Mouse (Mus musculus): Measurements from ENCODE around the gene Dgkd. TPM values are rescaled to one million over a fixed set of nuclear protein-coding genes. Genes with fewer than 3 reads are reported as not detected.

Dgkd gene
- polyA plus RNA-seq, 2 experiments = 8.0 to 8.1 TPM

- no peaks in the 10 kb centered on the region; the same call in none of the 2 replicates for H3K36me3 ChIP-seq (replicated peaks; ENCODE audit: control insufficient read depth, insufficient read depth, low read depth)
- TF ChIP-seq EP300 (IDR thresholded peaks at IDR 0.05; ENCODE audit: low read depth) = no peak
- no peak for TF ChIP-seq CTCF (IDR thresholded peaks at IDR 0.05; ENCODE audit: low read depth)
- H3K4me1 ChIP-seq (replicated peaks; ENCODE audit: control insufficient read depth in 2 of 2, insufficient read depth in 2 of 2, low read length in 1 of 2) = peaks cover 29 to 34% of the 10 kb centered on the region in 2 experiments
- DNase-seq (ENCODE audit: low read depth in 3 of 3, low spot score in 3 of 3) (no peak), ATAC-seq (ENCODE audit: insufficient read depth) (no peak)
- H3K9ac ChIP-seq (replicated peaks) = no peak overlapping the region; the same call in 1 of the 2 replicates
- H3K4me3 ChIP-seq (ENCODE audit: insufficient read depth in 1 of 2, low read depth in 2 of 2, low read length in 2 of 2) = no peak overlapping the region
- peak overlapping the region; percentile 6 for H3K4me2 ChIP-seq (ENCODE audit: low read depth)
- WGBS (ENCODE audit: insufficient replicate concordance) = 25% methylated on average over 4 of the region's 4 CpGs
- H3K9me3 ChIP-seq (ENCODE audit: control insufficient read depth, low read length) = no peaks in the 10 kb centered on the region
- peak overlapping the region; percentile 94 for H3K27ac ChIP-seq
- H3K27me3 ChIP-seq (ENCODE audit: control insufficient read depth, insufficient read depth, low read length) = no peaks in the 10 kb centered on the region
Observed at GRCm38 (mm10) chr1:87959532-87959931, 106.4 kb downstream of the Dgkd start.

GRCm38 (mm10) chr1:87959998-87960431 is 106.9 kb downstream of the Dgkd start:
- WGBS (ENCODE audit: insufficient replicate concordance) = 6% methylated on average over 4 of the region's 4 CpGs

DNA sequence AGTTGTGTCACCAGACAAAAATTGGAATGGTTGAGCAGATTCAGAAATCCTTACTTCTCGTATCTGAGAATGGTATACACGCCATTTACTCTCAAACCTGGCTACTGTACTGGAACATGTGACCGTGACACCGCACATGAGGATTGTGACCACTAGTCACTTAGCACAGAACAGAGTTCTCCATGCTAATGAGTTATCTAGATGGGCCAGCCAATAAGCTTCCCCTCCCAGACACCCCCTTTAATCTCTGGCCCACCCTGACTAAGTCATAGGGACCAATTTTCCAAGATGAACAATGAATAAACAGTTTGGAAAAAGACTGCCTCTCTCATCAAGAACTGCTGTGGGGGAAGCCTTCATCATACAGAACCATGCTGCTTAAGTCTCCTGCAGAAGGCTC is 107.7 kb downstream of the Dgkd start:
- Histone ChIP-seq H3K9me3 (ENCODE audit: control insufficient read depth, low read length) (no peaks in the 10 kb centered on the region), H3K9ac (replicated peaks) (peak overlapping the region; percentile 71), H3K4me1 (replicated peaks; ENCODE audit: control insufficient read depth in 2 of 2, insufficient read depth in 2 of 2, low read length in 1 of 2) (peaks cover 29 to 34% of the 10 kb centered on the region in 2 experiments), H3K4me2 (ENCODE audit: low read depth) (peak overlapping the region; percentile 68), H3K27ac (peak overlapping the region; percentile 94), H3K27me3 (ENCODE audit: control insufficient read depth, insufficient read depth, low read length) (no peaks in the 10 kb centered on the region), H3K4me3 (ENCODE audit: insufficient read depth in 1 of 2, low read depth in 2 of 2, low read length in 2 of 2) (no peak overlapping the region), H3K36me3 (replicated peaks; ENCODE audit: control insufficient read depth, insufficient read depth, low read depth) (no peaks in the 10 kb centered on the region; the same call in none of the 2 replicates)
- WGBS (ENCODE audit: insufficient replicate concordance) = 39% methylated on average over 4 of the region's 4 CpGs
- peak; percentile 17; the same call in 1 of the 2 replicates for ATAC-seq (ENCODE audit: insufficient read depth)
- DNase-seq (ENCODE audit: low read depth in 3 of 3, low spot score in 3 of 3) = peak; percentile 25 to 34 (median 29)
- TF ChIP-seq CTCF (IDR thresholded peaks at IDR 0.05; ENCODE audit: low read depth) (no peak), EP300 (IDR thresholded peaks at IDR 0.05; ENCODE audit: low read depth) (peak; percentile 6; the same call in 1 of the 2 replicates)

More at GRCm38 (mm10) chr1:87959998-87960431, 106.9 kb downstream of the Dgkd start:
- TF ChIP-seq CTCF (IDR thresholded peaks at IDR 0.05; ENCODE audit: low read depth) = no peak
- 0 out of 2 replicates have a peak, but pooled peaks have one; percentile 5 for TF ChIP-seq EP300 (IDR thresholded peaks at IDR 0.05; ENCODE audit: low read depth)
- Histone ChIP-seq H3K4me2 (ENCODE audit: low read depth) (peak overlapping the region; percentile 6), H3K4me3 (ENCODE audit: insufficient read depth in 1 of 2, low read depth in 2 of 2, low read length in 2 of 2) (no peak overlapping the region), H3K4me1 (replicated peaks; ENCODE audit: control insufficient read depth in 2 of 2, insufficient read depth in 2 of 2, low read length in 1 of 2) (peaks cover 29 to 34% of the 10 kb centered on the region in 2 experiments), H3K36me3 (replicated peaks; ENCODE audit: control insufficient read depth, insufficient read depth, low read depth) (no peaks in the 10 kb centered on the region; the same call in none of the 2 replicates), H3K9me3 (ENCODE audit: control insufficient read depth, low read length) (no peaks in the 10 kb centered on the region), H3K27ac (peak overlapping the region; percentile 94), H3K27me3 (ENCODE audit: control insufficient read depth, insufficient read depth, low read length) (no peaks in the 10 kb centered on the region), H3K9ac (replicated peaks) (peak overlapping the region; percentile 71)
- ATAC-seq (ENCODE audit: insufficient read depth) (no peak), DNase-seq (ENCODE audit: low read depth in 3 of 3, low spot score in 3 of 3) (peak in 1 of 3 experiments; percentile 33)

DNA sequence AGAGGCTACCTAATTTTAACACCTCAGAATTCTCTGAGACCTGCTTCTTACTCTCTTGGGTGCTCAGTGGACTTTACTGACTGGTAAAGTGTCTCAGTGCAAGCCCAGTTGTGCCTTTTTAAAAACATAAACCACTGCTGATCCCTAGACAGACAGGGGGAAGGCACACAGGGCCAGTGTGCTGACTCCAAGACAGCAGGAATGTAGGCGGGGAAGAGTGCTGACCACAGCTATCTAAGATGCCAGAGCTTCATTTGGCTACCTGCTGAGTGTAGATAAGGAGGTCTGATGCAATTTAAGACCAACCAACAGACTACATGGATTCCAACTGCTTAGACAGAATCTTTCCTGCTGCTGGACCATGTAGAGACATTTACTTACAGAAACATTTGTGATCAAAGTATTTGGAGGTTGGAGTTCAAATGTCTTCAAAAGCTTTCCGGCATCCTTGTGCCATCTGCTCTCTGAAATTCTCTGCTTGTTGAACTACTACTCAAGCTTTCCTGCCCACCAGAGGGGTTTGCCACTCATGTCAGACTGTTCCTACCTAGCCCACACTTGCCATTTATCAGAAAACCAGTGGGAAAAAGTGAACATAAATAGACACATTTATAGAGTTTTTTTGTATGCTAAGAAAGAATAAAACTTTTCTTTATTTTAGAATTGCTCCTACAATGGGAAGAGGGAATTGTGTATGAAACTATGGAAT is 108.5 kb downstream of the Dgkd start:
- H3K4me3 ChIP-seq (ENCODE audit: insufficient read depth in 1 of 2, low read depth in 2 of 2, low read length in 2 of 2) = peak overlapping the region in 1 of 2 experiments; percentile 25; a peak in 2 of 4 replicates
- peak overlapping the region; percentile 94 for H3K27ac ChIP-seq
- peak overlapping the region; percentile 68 for H3K4me2 ChIP-seq (ENCODE audit: low read depth)
- H3K4me1 ChIP-seq (replicated peaks; ENCODE audit: control insufficient read depth in 2 of 2, insufficient read depth in 2 of 2, low read length in 1 of 2) = peaks cover 29 to 34% of the 10 kb centered on the region in 2 experiments
- H3K27me3 ChIP-seq (ENCODE audit: control insufficient read depth, insufficient read depth, low read length) = no peaks in the 10 kb centered on the region
- WGBS (ENCODE audit: insufficient replicate concordance) = 11% methylated on average over 2 of the region's 2 CpGs
- ATAC-seq (ENCODE audit: insufficient read depth) = peak; percentile 99
- no peaks in the 10 kb centered on the region; the same call in 1 of the 2 replicates for H3K36me3 ChIP-seq (replicated peaks; ENCODE audit: control insufficient read depth, insufficient read depth, low read depth)
- H3K9me3 ChIP-seq (ENCODE audit: control insufficient read depth, low read length) = no peaks in the 10 kb centered on the region
- peak overlapping the region; percentile 71 for H3K9ac ChIP-seq (replicated peaks)
- TF ChIP-seq EP300 (IDR thresholded peaks at IDR 0.05; ENCODE audit: low read depth) (peak; percentile 100), CTCF (IDR thresholded peaks at IDR 0.05; ENCODE audit: low read depth) (no peak)
- peak; percentile 95 to 97 (median 97) for DNase-seq (ENCODE audit: low read depth in 3 of 3, low spot score in 3 of 3)

- Histone ChIP-seq H3K4me2 (ENCODE audit: low read depth) (no peak overlapping the region), H3K4me1 (replicated peaks; ENCODE audit: control insufficient read depth in 2 of 2, insufficient read depth in 2 of 2, low read length in 1 of 2) (no peaks in the 10 kb centered on the region), H3K4me3 (ENCODE audit: insufficient read depth in 1 of 2, low read depth in 2 of 2, low read length in 2 of 2) (no peak overlapping the region), H3K36me3 (replicated peaks; ENCODE audit: control insufficient read depth, insufficient read depth, low read depth) (no peaks in the 10 kb centered on the region; the same call in none of the 2 replicates), H3K27ac (no peak overlapping the region), H3K27me3 (ENCODE audit: control insufficient read depth, insufficient read depth, low read length) (no peaks in the 10 kb centered on the region), H3K9ac (replicated peaks) (no peak overlapping the region), H3K9me3 (ENCODE audit: control insufficient read depth, low read length) (no peaks in the 10 kb centered on the region)
- no peak for ATAC-seq (ENCODE audit: insufficient read depth)
- TF ChIP-seq CTCF (IDR thresholded peaks at IDR 0.05; ENCODE audit: low read depth) (no peak), EP300 (IDR thresholded peaks at IDR 0.05; ENCODE audit: low read depth) (no peak)
- 53% methylated on average over 4 of the region's 4 CpGs for WGBS (ENCODE audit: insufficient replicate concordance)
- no peak for DNase-seq (ENCODE audit: low read depth in 3 of 3, low spot score in 3 of 3)
Observed at GRCm38 (mm10) chr1:87970381-87970780, 117.3 kb downstream of the Dgkd start.

All from liver, embryonic 14.5 days (tissue).